In the genomic region with DNA sequence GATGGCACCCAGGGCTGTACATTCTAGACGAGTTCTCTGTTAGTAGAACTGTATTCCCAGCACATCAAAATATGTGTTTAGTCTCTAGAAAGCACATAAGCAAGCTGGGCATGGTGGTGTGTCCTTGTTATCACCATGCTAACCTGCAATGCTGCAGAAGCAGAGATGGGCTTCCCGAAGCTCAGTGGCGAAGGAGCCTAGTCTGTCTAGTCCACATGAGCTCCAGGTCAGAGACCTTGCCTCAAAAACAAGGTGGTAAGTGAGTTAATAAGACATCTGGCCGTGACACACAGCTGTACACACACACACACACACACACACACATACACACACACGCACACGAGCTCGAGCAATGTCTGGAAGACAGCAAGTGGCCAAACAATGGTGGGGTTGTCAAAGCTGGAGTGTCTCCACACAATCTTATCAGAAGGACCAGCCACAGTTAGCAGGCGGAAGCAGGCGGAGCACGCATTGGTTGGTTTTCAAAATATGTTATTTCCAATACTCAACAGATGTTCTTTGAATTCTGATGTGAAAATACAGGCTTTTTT, we compare ENCODE assay signal across 10 mouse cellular contexts.
DNase-seq lines count a peak whose midpoint lies in the region; ATAC-seq lines count a peak whose summit lies in the region.
"Had no signal": no experiment of that assay in that cellular context is flagged by ENCODE, and none has a peak within 500 bp of the region (broad histone marks: within the 10 kb centered on the region; RNA-seq: fewer than 3 reads in every experiment).

No protein-coding gene starts in this region.

- WGBS in embryonic facial prominence, embryonic 13.5 days, result 69% methylated on average over 10 of the region's 10 CpGs
- 79% methylated on average over 10 of the region's 10 CpGs for WGBS in embryonic facial prominence, embryonic 10.5 days
- 32% methylated on average over 10 of the region's 10 CpGs for WGBS in heart, embryonic 11.5 days (ENCODE audit: insufficient replicate concordance)
- 35% methylated on average over 10 of the region's 10 CpGs for WGBS in liver, embryonic 11.5 days

- 0 out of 2 replicates have a peak overlapping the region, but pooled peaks have one; percentile 16 for H3K27ac ChIP-seq in embryonic facial prominence, embryonic 13.5 days
- H3K27ac ChIP-seq in embryonic facial prominence, embryonic 10.5 days (replicated peaks), result no peak overlapping the region
- H3K27ac ChIP-seq in heart, embryonic 11.5 days (ENCODE audit: low read depth, low read length), result 0 out of 2 replicates have a peak overlapping the region, but pooled peaks have one; percentile 35
- peak overlapping the region; percentile 67; the same call in 1 of the 2 replicates for H3K27ac ChIP-seq in liver, embryonic 11.5 days (ENCODE audit: low read depth, low read length)

- H3K36me3 ChIP-seq in embryonic facial prominence, embryonic 13.5 days, result no peaks in the 10 kb centered on the region
- no peaks in the 10 kb centered on the region for H3K36me3 ChIP-seq in embryonic facial prominence, embryonic 10.5 days (replicated peaks)
- no peaks in the 10 kb centered on the region for H3K36me3 ChIP-seq in heart, embryonic 11.5 days (ENCODE audit: control insufficient read depth, insufficient read depth, low read length)
- no peaks in the 10 kb centered on the region for H3K36me3 ChIP-seq in liver, embryonic 11.5 days (ENCODE audit: control insufficient read depth, insufficient read depth, low read length)
- H3K36me3 ChIP-seq: midbrain, embryonic 15.5 days had no signal

- no peaks in the 10 kb centered on the region for H3K27me3 ChIP-seq in embryonic facial prominence, embryonic 13.5 days
- no peaks in the 10 kb centered on the region for H3K27me3 ChIP-seq in embryonic facial prominence, embryonic 10.5 days (replicated peaks; ENCODE audit: low read depth, poor library complexity, severe bottlenecking)
- no peaks in the 10 kb centered on the region for H3K27me3 ChIP-seq in heart, embryonic 11.5 days (ENCODE audit: control insufficient read depth, insufficient read depth, low read length)
- H3K27me3 ChIP-seq in liver, embryonic 11.5 days (replicated peaks; ENCODE audit: control insufficient read depth, insufficient read depth, low read length), result no peaks in the 10 kb centered on the region
- H3K27me3 ChIP-seq: midbrain, embryonic 15.5 days had no signal

- no peak overlapping the region for H3K4me2 ChIP-seq in embryonic facial prominence, embryonic 13.5 days
- H3K4me2 ChIP-seq in heart, embryonic 11.5 days, result peak overlapping the region; percentile 14; the same call in 1 of the 2 replicates
- H3K4me2 ChIP-seq in liver, embryonic 11.5 days, result peak overlapping the region; percentile 0; the same call in 1 of the 2 replicates
- H3K4me2 ChIP-seq: midbrain, embryonic 15.5 days had no signal

- H3K4me1 ChIP-seq in embryonic facial prominence, embryonic 13.5 days, result peaks cover 31% of the 10 kb centered on the region
- H3K4me1 ChIP-seq in embryonic facial prominence, embryonic 10.5 days, result peaks cover 20% of the 10 kb centered on the region; the same call in 1 of the 2 replicates
- H3K4me1 ChIP-seq in heart, embryonic 11.5 days (ENCODE audit: control insufficient read depth, insufficient read depth, low read length), result peaks cover 32% of the 10 kb centered on the region
- H3K4me1 ChIP-seq in liver, embryonic 11.5 days (replicated peaks; ENCODE audit: control insufficient read depth, insufficient read depth, low read length), result peaks cover 17% of the 10 kb centered on the region

- H3K9ac ChIP-seq in embryonic facial prominence, embryonic 13.5 days, result no peak overlapping the region
- H3K9ac ChIP-seq in heart, embryonic 11.5 days (ENCODE audit: low read depth, low read length), result no peak overlapping the region
- H3K9ac ChIP-seq in liver, embryonic 11.5 days (ENCODE audit: low read depth, low read length), result no peak overlapping the region
- H3K9ac ChIP-seq: midbrain, embryonic 15.5 days had no signal

- no peak for ATAC-seq in embryonic facial prominence, embryonic 13.5 days (ENCODE audit: insufficient number of reproducible peaks, insufficient read depth, low FRiP score, low TSS enrichment, low read depth)
- ATAC-seq in heart, embryonic 11.5 days (replicated peaks; ENCODE audit: insufficient number of reproducible peaks, low FRiP score, low TSS enrichment), result peak; percentile 88
- ATAC-seq in liver, embryonic 11.5 days (replicated peaks; ENCODE audit: low FRiP score), result peak; percentile 88
- ATAC-seq: midbrain, embryonic 15.5 days had no signal

- no peak overlapping the region for H3K4me3 ChIP-seq in embryonic facial prominence, embryonic 13.5 days
- H3K4me3 ChIP-seq in embryonic facial prominence, embryonic 10.5 days, result no peak overlapping the region
- H3K4me3 ChIP-seq in heart, embryonic 11.5 days (ENCODE audit: low read depth, low read length), result no peak overlapping the region
- H3K4me3 ChIP-seq in liver, embryonic 11.5 days (ENCODE audit: low read depth, low read length), result no peak overlapping the region
- H3K4me3 ChIP-seq: midbrain, embryonic 15.5 days had no signal

- DNase-seq in embryonic facial prominence, embryonic 10.5 days (ENCODE audit: low spot score), result no peak
- DNase-seq in 3134 (ENCODE audit: extremely low read depth, insufficient read length, low spot score), result peak; percentile 26
- peak; percentile 47 for DNase-seq in liver, embryonic 11.5 days (ENCODE audit: low spot score)
- no peak for DNase-seq in right cerebral cortex, postnatal 4 days
- DNase-seq in left cerebral cortex, adult 18-20 months (ENCODE audit: low spot score in 2 of 2), result no peak
- no peak for DNase-seq in cerebellum, postnatal 36 days
- DNase-seq: cerebellum, adult 8-10 months had no signal

- no peaks in the 10 kb centered on the region for H3K9me3 ChIP-seq in embryonic facial prominence, embryonic 13.5 days
- no peaks in the 10 kb centered on the region for H3K9me3 ChIP-seq in embryonic facial prominence, embryonic 10.5 days
- H3K9me3 ChIP-seq in heart, embryonic 11.5 days (replicated peaks; ENCODE audit: control insufficient read depth, low read length), result no peaks in the 10 kb centered on the region
- H3K9me3 ChIP-seq in liver, embryonic 11.5 days (ENCODE audit: control insufficient read depth, low read length), result no peaks in the 10 kb centered on the region
- H3K9me3 ChIP-seq: midbrain, embryonic 15.5 days had no signal

Comparison
In these comparisons a context has a peak if more than half of its experiments do, and no peak if none do; other contexts are left out.
1. DNase-seq: peak in 3134 (single experiment) and liver, embryonic 11.5 days (single experiment); none in embryonic facial prominence, embryonic 10.5 days (single experiment), right cerebral cortex, postnatal 4 days (single experiment), left cerebral cortex, adult 18-20 months (0 of 2) and cerebellum, postnatal 36 days (0 of 2).